Mouse (Mus musculus): Measurements from ENCODE around the gene Cers1. TPM values are rescaled to one million over a fixed set of nuclear protein-coding genes. Genes with fewer than 3 reads are reported as not detected.

Cers1 gene
- total and polyA plus RNA-seq, 3 experiments: 5.0 to 7.7 TPM; not detected in 1

GRCm38 (mm10) chr8:70323716-70324115 lies 8.1 kb downstream of the Cers1 start:
- DNase-seq (ENCODE audit: low read depth, low spot score): no peak
- no peaks in the 10 kb centered on the region for H3K79me2 ChIP-seq (ENCODE audit: control insufficient read depth, insufficient read depth, low read length, poor library complexity)
- TF ChIP-seq RAD21 (IDR thresholded peaks at IDR 0.05; ENCODE audit: low read depth, low read length): peak; percentile 16
- no peak for TF ChIP-seq ELF1 (IDR thresholded peaks at IDR 0.05; ENCODE audit: low read depth, low read length)
- TF ChIP-seq SMC3 (IDR thresholded peaks at IDR 0.05; ENCODE audit: low read depth, low read length): peak; percentile 46
- TF ChIP-seq CTCF (IDR thresholded peaks at IDR 0.05 in 2 of 3, conservative IDR thresholded peaks at IDR 0.05 in 1 of 3; ENCODE audit: control insufficient read depth in 1 of 3, insufficient read depth in 1 of 3, low read depth in 2 of 3, low read length in 3 of 3, poor library complexity in 1 of 3, severe bottlenecking in 1 of 3): peak in 2 of 3 experiments; percentile 22 to 38; a peak in 2 of 6 replicates
- peaks cover 0 to 3% of the 10 kb centered on the region in 2 experiments; a peak in 3 of 4 replicates for H3K36me3 ChIP-seq (ENCODE audit: control insufficient read depth in 1 of 2, insufficient read depth in 2 of 2, low read length in 2 of 2)
- no peak overlapping the region for H3K4me3 ChIP-seq (ENCODE audit: control insufficient read depth in 1 of 2, insufficient read depth in 1 of 2, low read depth in 2 of 2, low read length in 2 of 2)
- H3K27ac ChIP-seq (ENCODE audit: control insufficient read depth, low read depth, low read length): no peak overlapping the region
- no peaks in the 10 kb centered on the region for H3K9me3 ChIP-seq (replicated peaks; ENCODE audit: insufficient read depth, low read length)
- H3K4me1 ChIP-seq (ENCODE audit: control insufficient read depth in 1 of 2, insufficient read depth in 2 of 2, low read length in 2 of 2): peaks cover 4 to 9% of the 10 kb centered on the region in 2 experiments
- H3K27me3 ChIP-seq (ENCODE audit: control insufficient read depth in 1 of 2, insufficient read depth in 2 of 2, low read length in 2 of 2): no peaks in the 10 kb centered on the region
- H3K9ac ChIP-seq (ENCODE audit: control insufficient read depth, low read depth, low read length, poor library complexity, severe bottlenecking): no peak overlapping the region

GRCm38 (mm10) chr8:70327512-70327911 lies 11.9 kb downstream of the Cers1 start:
- Histone ChIP-seq H3K4me3 (ENCODE audit: control insufficient read depth in 1 of 2, insufficient read depth in 1 of 2, low read depth in 2 of 2, low read length in 2 of 2) (no peak overlapping the region), H3K79me2 (ENCODE audit: control insufficient read depth, insufficient read depth, low read length, poor library complexity) (no peaks in the 10 kb centered on the region), H3K36me3 (ENCODE audit: control insufficient read depth in 1 of 2, insufficient read depth in 2 of 2, low read length in 2 of 2) (peaks cover 2 to 10% of the 10 kb centered on the region in 2 experiments), H3K9ac (ENCODE audit: control insufficient read depth, low read depth, low read length, poor library complexity, severe bottlenecking) (peak overlapping the region; percentile 35; the same call in 1 of the 2 replicates), H3K4me1 (ENCODE audit: control insufficient read depth in 1 of 2, insufficient read depth in 2 of 2, low read length in 2 of 2) (peaks cover 13% of the 10 kb centered on the region in 2 experiments), H3K9me3 (replicated peaks; ENCODE audit: insufficient read depth, low read length) (no peaks in the 10 kb centered on the region), H3K27ac (ENCODE audit: control insufficient read depth, low read depth, low read length) (peak overlapping the region; percentile 78), H3K27me3 (ENCODE audit: control insufficient read depth in 1 of 2, insufficient read depth in 2 of 2, low read length in 2 of 2) (no peaks in the 10 kb centered on the region)
- peak; percentile 95 for DNase-seq (ENCODE audit: low read depth, low spot score)
- TF ChIP-seq RAD21 (IDR thresholded peaks at IDR 0.05; ENCODE audit: low read depth, low read length) (no peak), CHD1 (IDR thresholded peaks at IDR 0.05; ENCODE audit: low read depth, low read length) (no peak), UBTF (IDR thresholded peaks at IDR 0.05; ENCODE audit: borderline replicate concordance, insufficient read depth, low read depth, low read length) (no peak), ZC3H11A (IDR thresholded peaks at IDR 0.05; ENCODE audit: low read depth, low read length) (peak; percentile 20; the same call in 1 of the 2 replicates), ETS1 (IDR thresholded peaks at IDR 0.05; ENCODE audit: low read depth, low read length) (peak; percentile 94), ZNF384 (IDR thresholded peaks at IDR 0.05; ENCODE audit: low read depth, low read length) (peak; percentile 23; the same call in 1 of the 2 replicates), GATA1 (IDR thresholded peaks at IDR 0.05; ENCODE audit: low read depth, low read length) (peak; percentile 97), NRF1 (IDR thresholded peaks at IDR 0.05; ENCODE audit: insufficient read depth, low read depth, low read length, poor library complexity, severe bottlenecking) (no peak), ELF1 (IDR thresholded peaks at IDR 0.05; ENCODE audit: low read depth, low read length) (peak; percentile 83), POLR2AphosphoS5 (IDR thresholded peaks at IDR 0.05; ENCODE audit: borderline replicate concordance, low read depth, low read length) (no peak), HCFC1 (IDR thresholded peaks at IDR 0.05; ENCODE audit: low read depth, low read length) (peak; percentile 74), CHD2 (IDR thresholded peaks at IDR 0.05; ENCODE audit: low read length) (no peak; the same call in 1 of the 2 replicates), E2F4 (IDR thresholded peaks at IDR 0.05; ENCODE audit: borderline replicate concordance, low read depth, low read length) (0 out of 2 replicates have a peak, but pooled peaks have one; percentile 33), TAL1 (IDR thresholded peaks at IDR 0.05; ENCODE audit: low read length) (peak; percentile 96), MAX (IDR thresholded peaks at IDR 0.05; ENCODE audit: low read length) (peak; percentile 84), USF1 (IDR thresholded peaks at IDR 0.05; ENCODE audit: low read depth, low read length) (0 out of 2 replicates have a peak, but pooled peaks have one; percentile 42), RCOR1 (IDR thresholded peaks at IDR 0.05; ENCODE audit: low read depth, low read length) (peak; percentile 81), MEF2A (IDR thresholded peaks at IDR 0.05; ENCODE audit: extremely low read depth, insufficient replicate concordance, low read depth, low read length, poor library complexity, severe bottlenecking) (no peak), MAZ (IDR thresholded peaks at IDR 0.05; ENCODE audit: low read depth, low read length) (0 out of 2 replicates have a peak, but pooled peaks have one; percentile 9), JUND (IDR thresholded peaks at IDR 0.05; ENCODE audit: low read depth, low read length) (0 out of 2 replicates have a peak, but pooled peaks have one; percentile 59), BHLHE40 (IDR thresholded peaks at IDR 0.05; ENCODE audit: borderline replicate concordance, low read depth, low read length) (peak; percentile 64; the same call in 1 of the 2 replicates), CTCF (IDR thresholded peaks at IDR 0.05 in 2 of 3, conservative IDR thresholded peaks at IDR 0.05 in 1 of 3; ENCODE audit: control insufficient read depth in 1 of 3, insufficient read depth in 1 of 3, low read depth in 2 of 3, low read length in 3 of 3, poor library complexity in 1 of 3, severe bottlenecking in 1 of 3) (no peak), MYC (IDR thresholded peaks at IDR 0.05; ENCODE audit: low read depth, low read length) (peak; percentile 86), TBP (IDR thresholded peaks at IDR 0.05; ENCODE audit: low read depth, low read length) (peak; percentile 90), MXI1 (IDR thresholded peaks at IDR 0.05; ENCODE audit: low read depth, low read length) (peak; percentile 78), MYB (IDR thresholded peaks at IDR 0.05; ENCODE audit: low read depth, low read length) (peak; percentile 62; the same call in 1 of the 2 replicates), ZKSCAN1 (IDR thresholded peaks at IDR 0.05; ENCODE audit: low read depth, low read length) (0 out of 2 replicates have a peak, but pooled peaks have one; percentile 32), TCF12 (IDR thresholded peaks at IDR 0.05; ENCODE audit: low read depth, low read length) (peak; percentile 99)

Measured in MEL (cell line).